Mouse (Mus musculus): Measurements from ENCODE around the gene Uck2.

Gene Uck2

DNA sequence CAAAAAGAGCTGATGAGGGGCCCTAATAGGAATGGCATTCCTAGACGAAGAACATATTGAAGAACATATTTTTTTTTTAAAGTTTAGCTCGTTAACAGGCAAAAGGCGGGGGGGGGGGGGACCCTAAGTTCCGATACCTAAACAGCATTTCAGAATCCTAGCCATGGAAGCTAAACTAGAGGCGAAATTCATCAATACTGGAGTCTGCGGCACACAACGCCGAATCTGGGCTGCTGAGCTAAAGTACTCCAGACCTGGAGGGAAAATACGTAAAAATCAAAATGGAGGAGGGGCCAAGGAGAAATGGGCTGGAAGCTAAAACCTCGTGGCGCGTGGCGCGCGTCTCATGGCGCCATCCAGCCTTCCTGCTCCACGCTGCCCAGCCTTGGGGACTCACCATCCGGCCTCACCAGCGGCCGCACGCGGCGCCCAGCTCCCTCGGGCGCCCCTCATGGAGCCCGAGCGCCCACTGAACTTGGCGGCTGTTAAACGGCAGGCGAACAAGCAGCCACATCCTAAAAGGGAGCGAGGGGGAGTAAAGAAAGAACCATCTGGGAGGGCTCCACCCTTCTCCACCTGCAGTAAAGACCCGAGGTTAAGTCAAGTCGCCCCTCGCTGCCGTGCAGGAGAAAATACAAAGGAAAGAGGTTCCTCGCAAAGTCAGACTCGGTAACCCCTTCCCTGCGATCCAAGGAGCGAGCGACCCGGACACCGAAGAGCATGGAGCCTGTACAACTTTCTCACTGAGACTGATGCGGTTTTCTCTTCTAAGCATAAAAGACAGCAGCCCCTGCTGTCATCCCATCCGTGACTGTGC is 1.5 kb downstream of the Uck2 start:
- peak; percentile 72 to 76 for DNase-seq

DNA sequence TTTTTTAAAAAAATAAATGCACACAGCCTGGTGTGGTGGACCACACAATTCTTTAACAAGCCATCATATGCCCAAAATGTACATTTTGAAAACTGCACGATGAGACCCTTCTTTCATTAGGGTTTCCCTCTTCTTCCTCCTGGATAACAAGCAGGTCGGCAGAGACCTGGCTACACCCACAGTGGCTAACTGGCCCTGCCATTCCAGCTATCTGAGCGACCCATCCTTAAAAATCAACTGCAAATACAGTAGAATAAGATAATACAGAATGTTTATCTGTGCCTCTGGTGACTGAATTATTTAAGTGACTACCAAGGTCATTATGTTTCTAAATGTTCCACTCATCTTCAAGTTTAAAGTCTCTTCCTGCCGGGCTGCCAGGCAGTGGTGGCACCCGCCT is 2.4 kb downstream of the Uck2 start:
- DNase-seq, result no peak

GRCm38 (mm10) chr1:167282112-167282511 is 3.0 kb downstream of the Uck2 start:
- no peak for DNase-seq

DNA sequence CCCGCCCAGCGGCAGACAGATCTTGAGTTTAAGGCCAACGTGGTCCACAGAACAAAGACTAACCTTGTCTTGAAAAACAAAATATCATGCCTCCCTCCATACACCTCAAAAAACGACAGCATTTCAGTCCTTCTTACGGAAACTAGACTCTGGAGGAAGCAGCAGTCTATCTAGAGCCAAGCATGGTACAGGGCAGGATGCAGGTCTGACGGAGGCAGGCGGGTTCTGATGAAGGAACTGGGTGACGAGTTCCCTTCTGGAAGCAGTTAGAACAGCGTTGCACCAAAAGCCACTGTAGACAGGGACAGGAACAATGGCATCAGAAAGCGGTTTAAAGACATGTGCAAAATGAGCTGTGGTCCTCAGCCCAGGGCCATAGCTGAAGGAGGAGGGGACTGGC is 5.1 kb downstream of the Uck2 start:
- DNase-seq, result no peak

- DNase-seq, result no peak
Measured at GRCm38 (mm10) chr1:167279160-167279715, 5.9 kb downstream of the Uck2 start.

- DNase-seq, result no peak
Measured at GRCm38 (mm10) chr1:167278395-167278794, 6.7 kb downstream of the Uck2 start.

DNA sequence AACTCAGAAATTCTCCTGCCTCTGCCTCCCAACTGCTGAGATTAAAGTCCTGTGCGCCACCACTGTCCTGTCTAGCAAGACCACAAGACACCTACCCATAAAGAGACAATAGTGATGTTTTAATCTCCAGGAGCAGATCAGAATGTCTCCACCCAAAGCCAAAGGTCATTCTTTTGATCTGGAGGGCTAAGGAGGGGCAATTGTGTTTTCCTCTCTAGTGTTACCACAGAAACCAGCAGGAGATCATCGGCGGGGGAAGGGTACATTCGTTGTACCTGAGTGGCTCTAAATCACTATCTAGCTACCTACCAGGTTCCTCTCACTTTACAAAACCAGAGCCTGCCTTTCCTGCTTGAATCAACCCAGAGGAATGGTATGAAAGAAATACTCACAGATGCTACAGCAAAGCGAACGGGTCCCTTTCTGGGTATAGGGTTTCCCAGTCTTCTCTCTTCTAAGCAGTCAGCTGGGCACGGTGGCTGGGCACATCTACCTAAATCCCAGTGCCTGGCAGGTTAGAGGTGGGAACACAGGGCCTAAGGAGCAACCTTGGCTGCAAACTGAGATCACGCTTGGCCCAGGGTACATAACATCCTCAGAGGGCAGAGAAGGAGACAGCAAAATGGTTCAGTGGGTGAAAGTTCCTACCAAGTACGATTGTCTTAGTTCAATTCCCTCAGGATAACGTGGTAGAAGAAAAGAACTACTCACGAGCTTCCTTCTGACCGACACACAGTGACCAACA is 10.3 kb downstream of the Uck2 start:
- DNase-seq, result no peak

GRCm38 (mm10) chr1:167273380-167274163 is 11.5 kb downstream of the Uck2 start:
- DNase-seq, result peak in 1 of 2 experiments; percentile 38

- no peak for DNase-seq
Measured at GRCm38 (mm10) chr1:167271841-167272240, 13.3 kb downstream of the Uck2 start.

DNA sequence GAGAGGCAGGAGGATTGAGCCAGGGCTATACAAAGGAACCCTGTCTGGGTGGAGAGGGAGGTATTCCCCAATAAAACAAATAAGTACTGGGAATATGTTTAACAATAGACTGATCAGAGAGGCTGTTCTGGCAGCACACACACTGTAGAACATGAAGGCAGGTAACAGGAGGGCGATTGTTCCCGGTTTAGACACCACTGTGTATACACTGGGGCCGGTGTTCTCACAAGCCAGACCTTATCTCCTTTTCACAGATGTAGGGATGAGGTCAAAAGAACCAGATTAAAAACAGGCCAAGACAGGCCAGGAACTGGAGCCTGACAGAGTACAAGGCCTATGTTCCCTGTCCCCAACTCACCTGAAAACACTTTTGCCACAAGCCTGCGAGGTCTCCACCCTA is 13.8 kb downstream of the Uck2 start:
- no peak for DNase-seq

DNA sequence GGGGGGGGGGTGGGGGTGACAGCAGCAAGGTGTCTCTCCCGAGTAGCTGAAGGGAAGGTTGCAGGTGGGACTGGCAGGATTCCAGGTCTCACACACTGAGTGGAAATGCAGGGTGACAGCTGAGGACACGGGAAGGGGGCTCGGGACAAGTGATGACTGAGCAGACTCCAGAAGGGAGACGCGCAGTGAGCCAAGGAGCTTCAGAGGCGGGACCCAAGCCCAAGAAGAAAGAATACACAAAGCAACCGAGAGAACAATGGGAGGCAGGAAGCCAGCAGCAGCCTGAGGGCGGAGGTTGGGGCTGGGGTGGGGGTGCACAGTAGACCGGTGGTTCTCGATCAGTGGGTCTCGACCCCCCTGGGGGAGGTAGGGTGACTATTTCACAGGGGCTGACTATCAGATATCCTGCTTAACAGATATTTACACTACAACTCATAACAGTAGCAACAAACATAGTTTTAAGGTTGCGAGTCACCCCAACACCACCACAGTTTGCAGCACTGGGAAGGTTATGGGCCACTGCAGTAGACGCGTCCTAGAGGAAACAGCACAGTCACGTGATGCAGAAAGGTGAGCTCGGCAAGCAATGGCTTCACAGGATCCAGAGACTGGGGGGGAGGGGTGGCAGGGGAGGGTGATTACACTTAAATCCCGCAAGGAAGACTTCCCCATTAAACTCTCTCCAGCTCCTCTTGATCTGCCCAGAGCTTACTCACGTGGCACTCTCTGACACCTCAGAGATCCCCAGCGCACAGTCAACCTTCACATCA is 14.6 kb downstream of the Uck2 start:
- DNase-seq, result peak; percentile 65 to 67

GRCm38 (mm10) chr1:167269856-167270270 is 15.3 kb downstream of the Uck2 start:
- peak in 1 of 2 experiments; percentile 39 for DNase-seq

GRCm38 (mm10) chr1:167269350-167269811 is 15.7 kb downstream of the Uck2 start:
- no peak for DNase-seq

GRCm38 (mm10) chr1:167268360-167269063 is 16.6 kb downstream of the Uck2 start:
- DNase-seq, result no peak

DNA sequence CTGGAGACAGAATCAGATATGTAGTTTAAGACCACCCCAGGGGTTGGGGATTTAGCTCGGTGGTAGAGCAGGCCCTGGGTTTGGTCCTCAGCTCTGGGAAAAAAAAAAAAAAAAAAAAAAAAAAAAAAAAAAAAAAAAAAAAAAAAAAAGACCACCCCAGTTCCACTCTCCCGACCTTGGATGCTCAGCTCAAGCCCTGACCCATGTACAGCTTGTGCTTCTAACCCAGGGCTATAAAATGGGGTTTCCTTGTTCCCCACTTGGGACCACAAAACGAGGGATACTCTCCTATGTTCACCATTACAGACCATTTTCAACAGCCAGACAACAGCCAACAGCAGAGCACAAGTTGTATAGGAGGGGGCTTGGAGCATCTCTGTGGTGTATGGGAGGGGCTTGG is 18.4 kb downstream of the Uck2 start:
- DNase-seq, result no peak

DNA sequence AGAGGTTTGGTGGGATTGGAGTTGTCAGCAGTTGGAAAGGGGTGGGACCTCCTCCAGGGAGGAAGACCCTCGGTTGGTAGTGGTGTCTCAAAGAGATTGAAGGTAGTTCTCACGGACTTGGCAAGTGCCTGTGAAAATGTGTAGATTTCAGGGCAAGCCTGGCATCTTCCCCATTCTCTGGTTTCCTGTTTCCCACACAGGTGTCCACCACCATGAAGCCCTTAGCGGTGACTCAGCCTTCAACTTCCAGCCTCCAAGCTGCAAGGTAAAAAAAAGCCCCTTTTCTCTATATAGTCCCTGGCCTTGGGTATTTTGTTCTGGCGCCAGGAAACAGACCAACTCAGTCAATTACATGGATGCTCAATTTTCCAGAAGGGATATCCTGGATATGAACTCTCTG is 19.8 kb downstream of the Uck2 start:
- no peak for DNase-seq

GRCm38 (mm10) chr1:167262489-167263041 is 22.6 kb downstream of the Uck2 start:
- DNase-seq, result no peak

GRCm38 (mm10) chr1:167261750-167262149 is 23.4 kb downstream of the Uck2 start:
- DNase-seq, result no peak

DNA sequence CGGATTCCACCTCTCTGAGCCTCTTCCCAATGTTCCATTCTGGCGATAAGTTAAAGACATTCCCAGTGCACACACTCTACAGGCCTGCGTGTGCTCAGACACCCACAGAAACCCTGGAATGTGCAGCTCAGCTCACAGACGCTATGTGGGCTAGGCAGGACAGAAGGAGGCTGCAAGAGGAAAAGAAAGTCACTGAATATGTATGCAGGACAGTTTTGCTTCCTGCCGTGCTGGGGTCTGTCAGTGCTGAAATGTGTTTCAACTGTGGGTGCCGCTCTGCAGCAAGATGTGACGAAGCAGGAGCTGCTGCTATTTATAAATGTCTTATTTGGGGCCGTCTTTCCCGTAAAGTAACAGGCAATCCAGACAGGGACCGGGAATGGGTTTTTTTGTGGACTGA is 25.4 kb downstream of the Uck2 start:
- DNase-seq, result no peak

DNA sequence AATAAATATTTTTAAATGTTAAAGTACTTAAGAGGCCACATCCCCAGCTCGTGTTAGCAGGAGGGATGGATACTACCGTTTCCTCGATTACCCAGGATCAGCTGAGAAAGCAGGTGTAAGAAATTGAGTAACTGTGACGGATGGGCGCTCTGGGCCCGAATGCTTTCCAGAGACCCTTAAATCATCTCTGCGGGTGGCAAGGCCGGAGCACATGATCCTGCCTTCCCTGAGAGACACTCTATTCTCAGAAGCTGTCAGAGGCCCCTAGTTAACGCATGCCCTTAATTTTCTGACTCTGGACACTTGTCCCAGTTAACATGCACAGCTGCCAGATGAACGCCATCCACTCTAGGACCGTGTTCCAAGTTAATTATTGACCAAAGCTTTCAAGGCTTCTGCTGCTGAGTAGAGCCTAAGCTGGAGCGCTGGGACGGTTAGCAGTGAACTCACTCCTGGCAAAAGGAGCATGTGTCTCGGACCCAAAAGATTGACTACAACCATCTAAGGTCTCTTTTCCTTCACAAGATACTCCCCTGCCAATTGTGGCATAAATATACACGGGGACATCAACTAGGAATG is 28.3 kb downstream of the Uck2 start:
- no peak for DNase-seq

DNA sequence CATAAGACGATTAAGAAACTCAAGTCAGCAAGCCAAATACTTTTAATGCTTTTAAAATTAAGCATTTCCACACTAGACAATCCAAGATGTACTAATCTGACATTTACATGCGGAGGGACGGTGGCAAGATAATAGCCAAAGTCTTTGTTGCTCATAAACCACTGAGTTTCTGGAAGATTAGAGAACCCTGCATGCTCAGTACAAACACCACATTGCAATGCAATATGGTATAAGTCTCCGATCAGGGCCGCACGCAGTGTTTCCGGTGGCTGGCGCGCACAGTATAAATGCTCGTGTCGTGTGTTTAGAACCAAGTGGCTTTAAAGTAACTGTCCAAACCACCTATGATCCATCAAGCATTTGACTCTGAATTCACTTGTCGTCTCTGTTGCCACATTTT is 31.5 kb downstream of the Uck2 start:
- DNase-seq, result no peak

Data from thymus, postnatal 36 days (tissue).